Mouse (Mus musculus): Measurements from ENCODE around the gene Gm10972.

DNA sequence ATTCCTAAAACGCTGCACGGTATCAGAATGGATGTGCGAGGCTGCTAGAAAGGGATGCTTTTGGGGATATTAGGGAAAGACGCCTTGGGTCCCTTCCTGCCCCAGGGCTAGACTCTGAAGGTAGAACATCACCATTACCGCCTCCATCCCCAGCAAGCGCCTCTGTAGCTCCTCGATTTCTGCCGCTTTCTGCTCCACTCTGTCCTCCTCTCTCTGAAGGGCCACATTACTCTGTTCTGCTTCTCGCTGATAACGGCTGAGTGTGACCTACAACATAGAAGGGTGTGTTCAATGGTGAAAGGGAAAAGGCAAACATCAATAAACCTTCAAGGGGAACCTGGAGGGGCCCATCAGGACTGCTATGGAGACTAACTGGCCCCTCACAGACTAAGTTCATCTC, 20.4 kb upstream of the Gm10972 start:
- TF ChIP-seq POLR2AphosphoS2 (IDR thresholded peaks at IDR 0.05; ENCODE audit: low read length): no peak
- TF ChIP-seq POLR2A (IDR thresholded peaks at IDR 0.05; ENCODE audit: control insufficient read depth in 1 of 2, insufficient read depth in 1 of 2, low read depth in 1 of 2, low read length in 2 of 2, poor library complexity in 1 of 2): no peak
- no peak for TF ChIP-seq MYC (IDR thresholded peaks at IDR 0.05; ENCODE audit: low read depth, low read length)
- no peak for TF ChIP-seq ZKSCAN1 (IDR thresholded peaks at IDR 0.05; ENCODE audit: low read depth, low read length)
- TF ChIP-seq USF1 (IDR thresholded peaks at IDR 0.05; ENCODE audit: low read depth, low read length): no peak

Data from MEL (cell line).